ENCODE assay signal across 16 mouse cellular contexts in the genomic region with DNA sequence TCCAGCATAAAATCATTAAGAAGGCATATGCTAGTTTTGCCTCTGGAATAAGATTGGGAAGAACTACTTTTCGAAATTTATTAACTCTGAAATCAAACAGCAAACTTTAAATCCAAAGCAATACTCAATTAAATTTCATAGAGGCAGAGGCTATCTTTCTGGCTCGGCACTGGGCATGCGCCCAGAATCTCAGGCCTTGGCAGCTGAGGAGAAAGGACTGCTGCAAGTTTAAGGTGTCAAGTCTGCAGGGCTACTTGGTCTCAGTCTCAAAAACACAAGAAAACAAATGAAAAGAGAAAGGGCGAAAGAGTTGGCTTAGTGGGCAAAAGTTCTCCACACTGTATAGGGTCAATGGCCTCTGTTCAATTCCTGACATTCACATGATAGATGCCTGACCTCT.
"Had no signal": no experiment of that assay in that cellular context is flagged by ENCODE, and none has a peak within 500 bp of the region (broad histone marks: within the 10 kb centered on the region; RNA-seq: fewer than 3 reads in every experiment).

No protein-coding gene starts in this region.

- H3K27ac ChIP-seq: left cerebral cortex, adult 2 months; limb, embryonic 10.5 days; liver, embryonic 15.5 days; macrophage; midbrain, embryonic 15.5 days; neural tube, embryonic 12.5 days; stomach, embryonic 15.5 days had no signal

- H3K36me3 ChIP-seq: limb, embryonic 10.5 days; liver, embryonic 15.5 days; midbrain, embryonic 15.5 days; neural tube, embryonic 12.5 days; stomach, embryonic 15.5 days had no signal

- H3K9ac ChIP-seq: liver, embryonic 15.5 days; midbrain, embryonic 15.5 days; neural tube, embryonic 12.5 days; stomach, embryonic 15.5 days had no signal

- H3K4me1 ChIP-seq: liver, embryonic 15.5 days; megakaryocyte, embryonic 14.5 days; stomach, embryonic 15.5 days had no signal

- ATAC-seq: midbrain, embryonic 15.5 days had no signal

- DNase-seq: kidney, postnatal 14 days; lung, adult 2 months; lung, postnatal 14 days; right cerebral cortex, postnatal 14 days; thymus, adult 2 months; thymus, postnatal 25 days had no signal

- H3K4me3 ChIP-seq: left cerebral cortex, adult 2 months; limb, embryonic 10.5 days; liver, embryonic 15.5 days; megakaryocyte, embryonic 14.5 days; midbrain, embryonic 15.5 days; neural tube, embryonic 12.5 days; stomach, embryonic 15.5 days had no signal

- H3K9me3 ChIP-seq: limb, embryonic 10.5 days; liver, embryonic 15.5 days; midbrain, embryonic 15.5 days; neural tube, embryonic 12.5 days; stomach, embryonic 15.5 days had no signal

- H3K4me2 ChIP-seq: liver, embryonic 11.5 days; liver, embryonic 15.5 days; midbrain, embryonic 11.5 days; midbrain, embryonic 15.5 days; neural tube, embryonic 12.5 days; stomach, embryonic 15.5 days had no signal

- H3K27me3 ChIP-seq: liver, embryonic 15.5 days; megakaryocyte, embryonic 14.5 days; midbrain, embryonic 15.5 days; neural tube, embryonic 12.5 days; stomach, embryonic 15.5 days had no signal
